Mouse (Mus musculus) telencephalon, adult 2 months (tissue): ENCODE data around the gene Dstyk.
"Not testable (repeated sequence)": the region's sequence is repeated elsewhere in the genome, so short reads cannot be mapped to it uniquely, and the experiment has no call there.

Experiments used
- DNase-seq: peaks from one replicate; pipeline ENCODE4 v3.0.0-alpha.2; 2011; ENCODE audit warnings: low read depth, low spot score

Dstyk gene

DNA sequence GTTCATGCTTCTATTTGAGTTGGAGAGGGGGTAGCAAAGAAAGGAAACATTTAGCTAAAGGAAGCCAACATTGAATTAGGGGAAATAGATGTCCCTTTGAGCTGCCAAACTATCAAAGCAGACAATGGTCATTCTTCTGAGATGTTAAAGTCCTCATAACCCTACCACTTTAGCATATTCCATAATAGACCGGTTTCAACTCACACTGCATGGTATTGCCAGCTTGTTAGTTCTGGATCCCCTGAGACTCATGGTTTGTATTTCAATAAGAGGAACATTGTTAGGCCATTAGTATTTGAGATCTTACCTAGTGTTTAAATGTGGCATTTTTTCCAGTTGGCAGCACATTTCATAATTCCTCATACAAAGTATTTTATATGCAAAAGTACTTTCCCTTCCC, 19.6 kb downstream of the Dstyk start:
- DNase-seq = no peak

DNA sequence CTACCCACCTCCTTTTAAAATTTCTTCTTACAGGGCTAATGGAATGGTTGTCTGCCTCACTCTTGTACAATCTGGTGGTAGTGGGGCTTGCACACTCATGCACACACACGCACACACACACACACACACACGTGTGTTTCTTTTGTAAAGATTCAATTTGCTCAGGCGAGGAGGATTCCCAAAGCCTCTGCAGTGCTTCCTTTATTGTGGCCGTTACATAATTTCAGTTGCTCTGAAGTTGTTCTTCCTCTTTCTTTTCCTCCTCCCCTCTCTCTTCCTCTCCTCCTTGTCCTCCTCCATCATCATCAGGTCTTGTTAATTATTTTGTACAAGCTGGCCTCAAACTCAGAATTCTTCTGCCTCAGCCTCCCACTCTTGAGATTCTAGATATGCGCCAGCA, 20.0 kb downstream of the Dstyk start:
- DNase-seq = no peak

DNA sequence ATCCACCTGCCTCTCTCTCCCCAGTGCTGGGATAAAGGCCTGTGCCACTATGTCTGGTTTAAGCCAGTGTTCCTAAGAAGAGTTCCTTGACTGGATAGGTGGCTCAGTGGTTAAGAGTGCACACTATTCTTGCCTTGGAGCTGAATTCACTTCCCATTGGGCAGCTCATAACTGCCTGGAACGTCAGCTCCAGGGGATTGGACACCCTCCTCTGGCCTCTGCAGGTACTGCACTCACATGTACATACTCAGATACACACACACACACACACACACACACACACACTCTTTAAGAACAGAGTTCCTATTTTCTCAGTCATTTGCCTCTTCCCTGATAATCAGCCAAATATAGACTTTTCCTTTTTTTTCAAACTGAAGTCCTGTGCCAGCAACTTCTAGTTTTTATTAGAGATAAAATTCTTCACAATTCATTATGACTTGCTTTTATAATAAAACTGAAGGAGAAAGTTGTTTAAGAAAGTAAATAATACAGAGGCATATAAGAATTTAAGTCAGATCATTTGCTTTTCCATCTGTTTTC, 23.6 kb downstream of the Dstyk start:
- no peak for DNase-seq

DNA sequence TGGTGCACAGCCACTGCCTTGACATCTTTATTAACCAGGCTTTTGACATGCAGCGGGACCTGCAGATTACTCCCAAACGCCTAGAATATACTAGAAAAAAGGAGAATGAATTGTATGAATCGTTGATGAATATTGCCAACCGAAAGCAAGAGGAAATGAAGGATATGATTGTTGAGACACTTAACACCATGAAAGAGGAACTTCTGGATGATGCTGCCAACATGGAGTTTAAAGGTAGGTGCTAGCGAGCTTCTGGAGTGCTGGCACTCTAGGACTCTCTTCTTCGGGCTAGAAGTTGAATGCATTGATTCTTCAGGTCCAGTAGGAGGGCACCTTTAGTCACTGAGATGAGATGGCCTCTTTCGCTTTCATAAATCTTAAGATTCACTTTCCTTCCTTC, 32.4 kb downstream of the Dstyk start:
- no peak for DNase-seq

DNA sequence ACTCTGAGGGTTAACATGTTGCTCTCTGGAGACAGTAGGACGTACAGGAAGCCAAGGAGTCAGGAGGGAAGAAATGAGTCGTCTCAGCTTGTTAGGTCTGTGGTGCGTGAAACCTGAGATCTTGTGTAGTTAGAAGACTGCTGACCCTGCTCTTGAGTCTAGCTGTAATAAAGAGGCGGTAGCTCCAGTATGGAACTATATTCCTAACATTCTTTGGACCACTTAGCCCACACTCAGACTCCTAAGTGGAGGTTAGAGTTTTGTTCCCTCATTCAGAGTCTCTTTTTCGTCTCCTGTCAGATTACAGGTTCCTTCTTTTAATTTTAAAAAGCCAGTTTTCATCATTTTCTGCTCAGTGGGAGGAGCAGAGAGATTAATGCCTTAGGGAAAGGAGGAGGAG, 47.3 kb downstream of the Dstyk start:
- DNase-seq = no peak

DNA sequence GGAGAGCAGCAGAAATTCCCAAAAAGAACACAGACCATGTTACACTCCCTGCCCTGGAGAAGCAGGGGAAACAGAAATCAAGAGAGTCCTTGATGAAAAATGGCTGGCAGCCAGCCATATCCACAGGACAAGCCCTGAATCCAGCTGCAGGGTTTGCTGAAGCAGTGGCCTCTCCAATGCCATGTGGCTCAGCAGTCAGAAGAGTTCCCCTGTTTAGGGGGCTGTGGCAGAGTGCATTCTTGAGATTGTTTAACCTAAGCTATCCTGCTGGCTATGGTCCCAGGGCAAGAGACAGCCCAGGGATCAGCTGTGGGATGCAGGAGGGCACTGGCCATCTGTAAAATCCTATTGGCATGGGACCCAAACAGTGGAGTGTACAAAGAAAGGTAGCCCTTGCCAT, 51.6 kb downstream of the Dstyk start:
- DNase-seq = no peak

DNA sequence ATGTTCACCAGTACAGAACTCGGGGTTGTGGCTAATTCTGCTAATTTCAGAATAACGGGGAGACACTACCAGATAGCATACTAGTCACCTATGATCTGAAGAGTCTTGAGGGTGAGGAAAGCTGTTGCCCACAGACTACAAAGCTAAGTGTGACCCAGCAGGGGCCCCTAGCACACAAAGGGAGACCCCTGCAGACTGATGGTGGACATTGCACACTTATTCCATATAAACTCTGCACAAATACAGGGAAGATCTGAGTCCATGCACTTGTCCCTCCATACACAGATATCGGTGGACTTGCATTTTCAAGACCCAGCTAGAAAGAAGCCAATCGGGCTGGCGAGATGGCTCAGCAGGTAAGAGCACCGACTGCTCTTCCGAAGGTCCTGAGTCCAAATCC, 52.2 kb downstream of the Dstyk start:
- no peak for DNase-seq

DNA sequence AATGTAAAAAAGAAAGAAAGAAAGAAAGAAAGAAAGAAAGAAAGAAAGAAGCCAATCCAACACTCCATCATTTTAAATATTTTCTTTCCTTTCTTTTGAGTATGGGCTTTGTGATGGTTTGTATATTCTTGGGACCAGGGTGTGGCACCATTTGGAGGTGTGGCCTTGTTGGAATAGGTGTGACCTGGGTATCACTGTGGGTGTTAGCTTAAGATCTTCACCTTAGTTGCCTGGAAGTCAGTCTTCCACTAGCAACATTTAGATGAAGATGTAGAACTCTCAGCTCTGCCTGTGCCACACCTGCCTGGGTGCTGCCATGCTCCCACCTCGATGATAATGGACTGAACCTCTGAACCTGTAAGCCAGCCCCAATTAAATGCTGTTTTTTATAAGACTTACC, 52.7 kb downstream of the Dstyk start:
- DNase-seq = not testable (repeated sequence)

DNA sequence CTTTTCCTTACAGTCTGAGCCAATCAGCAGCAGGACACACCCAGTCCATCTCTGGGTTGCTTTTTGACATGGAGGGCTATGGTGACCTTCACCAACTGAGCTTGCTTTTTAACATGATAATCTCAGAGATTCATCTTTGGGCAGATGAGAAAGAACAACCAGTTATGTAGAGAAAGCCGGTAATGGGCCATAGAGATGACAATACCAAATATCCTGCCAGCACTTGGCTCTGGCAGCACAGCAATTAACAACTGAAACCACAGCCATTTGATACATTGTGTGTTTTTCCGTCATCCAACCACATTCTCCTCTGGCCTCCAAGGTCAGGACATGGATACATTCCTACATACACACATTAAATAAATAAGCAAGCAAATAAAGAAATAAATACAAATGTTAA, 53.7 kb downstream of the Dstyk start:
- DNase-seq = no peak

DNA sequence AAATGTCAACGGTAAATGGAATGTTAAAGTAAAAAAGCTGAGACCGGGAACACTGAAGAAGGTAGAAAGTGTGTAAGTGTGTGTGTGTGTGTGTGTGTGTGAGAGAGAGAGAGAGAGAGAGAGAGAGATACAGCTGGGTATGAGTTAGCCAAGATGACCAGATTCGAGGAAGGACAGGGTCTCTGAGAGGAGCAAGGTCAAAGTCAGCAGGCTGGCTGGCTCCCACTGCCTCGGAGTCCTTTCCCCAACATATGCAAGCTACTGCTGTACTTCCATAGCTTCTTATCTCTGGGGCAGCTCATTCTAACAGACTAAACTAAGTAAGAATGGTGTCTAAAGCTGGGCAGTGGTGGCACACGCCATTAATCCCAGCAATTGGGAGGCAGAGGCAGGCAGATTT, 54.1 kb downstream of the Dstyk start:
- DNase-seq = no peak

DNA sequence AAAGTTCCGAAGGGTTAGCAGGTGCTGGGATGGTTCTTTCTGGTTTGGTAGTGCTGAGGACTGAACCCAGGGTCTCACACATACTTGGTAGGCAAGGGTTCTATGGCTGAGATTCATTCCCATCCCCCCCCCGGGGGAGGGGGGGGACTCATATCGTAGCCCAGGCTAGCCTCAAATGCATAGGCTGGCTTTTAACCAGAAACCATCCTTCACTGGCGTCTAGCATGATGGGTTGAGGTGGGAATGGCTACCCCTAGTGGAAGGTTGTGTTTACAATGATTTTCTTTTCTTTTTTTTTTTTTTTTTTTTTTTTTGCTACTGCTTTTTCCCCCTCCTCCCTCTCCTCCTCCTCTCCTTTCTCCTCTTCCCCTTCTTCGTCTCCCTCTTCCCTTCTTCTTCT, 55.2 kb downstream of the Dstyk start:
- DNase-seq = no peak

DNA sequence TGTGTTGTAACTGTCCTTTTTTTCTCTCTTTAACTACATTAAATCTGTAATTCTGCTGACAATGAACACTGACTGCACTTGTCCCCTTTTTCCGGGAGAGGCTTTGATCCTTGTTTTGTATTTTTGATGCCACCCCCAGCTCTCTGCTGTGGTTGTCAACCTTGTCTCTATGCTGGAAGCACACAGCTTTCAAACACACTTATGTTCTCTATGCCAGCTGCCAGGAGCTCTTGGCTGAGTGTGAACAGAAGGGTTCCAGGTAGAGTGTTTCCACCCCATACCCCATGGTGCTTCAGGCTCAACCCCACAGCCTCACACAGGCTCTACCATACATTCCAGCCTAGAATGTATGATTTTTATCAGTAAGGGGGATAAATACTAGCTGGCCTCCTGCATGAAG, 57.1 kb downstream of the Dstyk start:
- no peak for DNase-seq

DNA sequence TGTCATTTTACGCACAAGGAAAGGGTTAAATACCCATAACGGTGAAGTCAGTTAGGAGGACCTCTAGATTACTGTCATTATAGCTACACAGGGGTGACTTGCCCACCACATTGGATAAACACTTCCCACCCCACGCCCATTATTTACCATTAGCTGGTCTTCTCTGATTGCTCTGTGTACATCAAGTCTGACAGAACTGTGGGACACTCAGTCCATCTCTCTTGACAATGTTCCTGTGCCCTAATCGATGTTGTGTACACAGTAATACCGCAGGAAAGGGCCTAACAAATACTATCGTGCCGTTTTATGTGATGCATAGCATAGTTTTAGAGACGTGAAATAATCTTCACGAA, 59.2 kb downstream of the Dstyk start:
- DNase-seq = no peak

DNA sequence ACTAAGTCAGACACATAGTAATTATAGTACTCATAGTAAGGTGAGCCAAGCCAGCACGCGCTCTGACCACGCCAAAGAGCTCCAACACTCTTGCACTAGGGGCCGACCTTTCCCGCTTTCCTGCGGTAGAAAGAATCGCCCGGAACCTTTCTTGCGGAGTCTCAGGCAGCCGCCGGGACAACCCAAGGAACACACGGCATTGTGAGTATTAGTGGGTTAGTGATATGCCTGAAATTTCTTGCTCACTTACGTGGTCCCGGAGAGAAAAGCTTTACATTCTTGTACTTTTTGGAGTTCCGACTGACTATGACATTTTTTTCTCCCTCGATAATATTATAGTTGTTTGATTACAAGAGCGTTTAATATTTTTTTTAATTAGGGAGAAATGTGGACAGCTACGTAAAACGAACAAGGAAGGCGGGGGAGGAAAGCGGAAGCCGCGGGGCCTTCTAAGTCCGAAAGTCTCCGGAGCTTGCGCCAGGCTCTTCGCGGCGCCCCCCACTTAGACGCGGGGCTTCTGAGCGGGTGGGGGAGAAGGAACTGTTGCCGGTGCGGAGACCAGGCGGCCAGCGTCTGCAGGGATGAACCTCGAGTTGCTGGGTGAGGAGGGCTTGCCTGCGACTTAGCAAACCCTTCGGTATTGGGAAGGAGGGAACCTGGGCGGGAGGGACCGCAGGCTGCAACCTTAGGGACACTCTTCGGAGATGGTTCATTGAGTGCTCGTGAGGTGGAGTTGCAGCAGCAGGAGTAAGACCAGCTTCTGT, 59.8 kb downstream of the Dstyk start, which contains the start of gene Rbbp5:
TSS of gene Rbbp5 (plus strand) at position 438 of the 764 bp plus-strand sequence.
- peak; percentile 85 for DNase-seq

DNA sequence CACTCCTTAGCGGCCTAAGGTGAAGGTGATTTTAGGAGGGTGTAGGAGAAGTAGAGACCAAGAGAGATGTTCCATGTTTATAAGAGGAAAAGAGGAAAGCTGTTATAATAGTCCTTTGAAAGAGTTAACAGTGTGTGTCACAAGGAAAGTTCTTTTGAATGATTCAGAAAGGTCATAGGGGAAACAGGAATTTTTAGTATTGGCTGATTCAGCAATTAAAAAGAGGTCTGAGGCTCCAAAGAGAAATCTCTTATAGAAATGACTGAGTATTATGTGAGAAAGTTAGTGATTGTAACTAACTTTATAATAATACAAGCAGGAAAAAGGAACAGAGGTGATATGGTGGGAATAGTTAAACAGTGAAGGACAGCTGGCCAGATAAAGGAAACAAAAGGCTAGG, 62.1 kb downstream of the Dstyk start:
- DNase-seq = no peak

DNA sequence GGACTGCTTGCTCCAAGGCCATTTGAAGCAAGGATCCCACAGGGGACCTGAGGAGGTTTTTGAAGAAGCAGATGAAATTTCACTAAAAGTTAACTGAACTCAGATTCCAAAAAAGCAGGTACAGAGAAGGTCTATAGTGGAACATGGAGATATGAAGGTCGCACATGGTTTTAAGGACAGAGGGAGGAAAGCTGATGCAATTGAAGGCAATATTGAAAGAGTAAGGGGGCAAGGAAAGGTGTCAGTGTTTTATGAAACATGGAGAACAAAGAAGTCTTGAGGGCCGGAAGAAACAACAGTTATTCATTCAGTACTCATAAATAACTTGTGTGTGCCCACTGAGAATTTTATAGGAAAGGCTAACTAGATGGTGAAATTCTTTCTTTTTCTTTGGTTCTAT, 64.3 kb downstream of the Dstyk start:
- no peak for DNase-seq

DNA sequence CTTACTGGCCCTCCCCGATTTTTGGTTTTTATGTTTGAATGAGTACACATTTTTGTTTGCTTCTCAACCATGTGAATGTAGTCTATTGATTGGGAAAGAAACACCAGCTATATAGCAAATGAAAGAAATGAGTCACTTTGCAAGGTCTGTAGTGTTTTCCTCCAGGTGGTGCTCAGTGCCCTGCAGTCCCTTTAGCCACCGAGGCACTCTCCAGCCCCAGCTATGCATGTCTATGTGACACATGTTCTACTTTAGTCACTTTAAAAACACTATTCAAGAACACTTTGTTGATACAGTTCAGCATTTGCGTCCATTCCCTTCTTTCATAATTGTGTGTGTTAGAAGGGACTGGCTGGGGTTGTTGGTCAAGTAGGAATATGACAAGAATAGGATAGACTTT, 65.9 kb downstream of the Dstyk start:
- no peak for DNase-seq

DNA sequence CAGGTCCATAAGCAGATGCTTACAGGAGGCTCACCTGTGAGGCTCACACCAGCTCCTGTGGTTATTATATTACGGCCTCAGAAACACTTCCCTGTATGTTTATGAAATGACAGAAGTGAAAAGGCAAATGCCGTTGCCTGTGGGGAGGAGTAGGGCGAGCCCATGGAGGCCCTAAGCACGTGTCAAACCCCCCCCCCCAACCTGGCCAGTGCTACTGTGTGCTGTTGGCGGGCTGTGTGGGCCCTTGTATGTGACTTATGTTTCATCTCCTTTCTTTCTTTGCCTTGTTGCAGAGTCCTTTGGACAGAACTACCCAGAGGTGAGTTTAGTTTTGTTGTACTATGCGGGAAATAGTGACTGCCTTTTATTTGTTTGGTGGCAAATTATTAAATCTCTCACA, 66.4 kb downstream of the Dstyk start:
- DNase-seq = no peak

DNA sequence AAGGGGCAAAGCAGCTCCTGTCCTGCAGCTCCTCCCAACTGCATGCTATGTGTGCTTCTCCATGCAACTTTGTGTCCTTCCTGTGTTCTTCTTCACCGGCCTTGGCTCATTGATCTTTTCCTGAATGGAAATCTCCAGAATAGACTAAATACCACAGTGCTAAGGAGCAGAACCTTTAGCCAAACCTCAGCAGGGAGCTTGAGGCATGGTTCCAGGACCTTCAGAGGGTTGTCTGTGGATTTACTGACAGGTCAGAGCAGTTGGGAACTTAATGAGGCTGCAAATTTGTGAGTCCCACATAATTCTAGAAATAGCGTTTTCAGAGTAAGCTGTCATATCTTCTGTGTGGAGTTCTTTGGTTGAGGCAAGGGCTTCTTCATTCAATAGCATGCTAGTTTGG, 83.2 kb downstream of the Dstyk start:
- no peak for DNase-seq

DNA sequence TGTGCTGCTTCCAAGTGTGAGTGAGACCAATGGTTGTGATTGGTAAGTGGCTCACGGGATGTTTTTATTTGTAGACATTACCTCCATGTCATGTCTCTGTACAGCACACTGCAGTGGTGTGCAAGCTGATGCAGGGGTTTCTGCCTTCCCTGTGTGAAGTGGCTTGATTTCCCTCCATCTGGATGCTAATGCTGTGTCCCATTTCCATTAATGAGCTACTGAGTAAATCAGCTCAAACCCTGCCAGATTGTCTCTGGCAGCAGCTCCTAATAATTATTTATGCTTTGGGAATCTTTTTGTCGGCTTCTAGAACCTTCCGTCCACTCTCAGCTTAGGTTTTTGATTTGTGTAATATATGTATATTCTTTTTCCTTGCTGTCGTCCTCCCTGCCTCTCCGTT, 87.8 kb downstream of the Dstyk start:
- DNase-seq = no peak

DNA sequence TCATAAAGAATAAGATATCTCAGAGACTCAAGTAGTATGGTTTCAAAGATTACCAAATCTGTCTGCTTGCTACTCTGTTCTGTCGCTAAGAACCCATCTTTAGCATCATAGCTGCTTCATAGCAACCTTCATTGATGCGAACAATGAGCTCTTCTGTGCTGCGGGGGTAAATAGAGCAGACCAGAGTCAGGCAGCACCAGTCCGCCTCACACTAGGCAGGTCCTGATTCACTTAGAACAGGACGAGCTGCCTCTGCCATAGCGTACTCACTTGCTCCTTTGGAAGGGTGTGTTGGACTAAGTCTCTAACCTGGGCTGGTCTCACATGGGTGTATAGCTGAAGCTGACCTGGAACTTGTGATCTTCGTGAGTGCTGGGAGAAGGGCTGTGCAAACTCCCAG, 88.7 kb downstream of the Dstyk start, which contains the start of gene Tmem81:
TSS of gene Tmem81 (plus strand) at position 173 of the 400 bp plus-strand sequence.
- no peak for DNase-seq

DNA sequence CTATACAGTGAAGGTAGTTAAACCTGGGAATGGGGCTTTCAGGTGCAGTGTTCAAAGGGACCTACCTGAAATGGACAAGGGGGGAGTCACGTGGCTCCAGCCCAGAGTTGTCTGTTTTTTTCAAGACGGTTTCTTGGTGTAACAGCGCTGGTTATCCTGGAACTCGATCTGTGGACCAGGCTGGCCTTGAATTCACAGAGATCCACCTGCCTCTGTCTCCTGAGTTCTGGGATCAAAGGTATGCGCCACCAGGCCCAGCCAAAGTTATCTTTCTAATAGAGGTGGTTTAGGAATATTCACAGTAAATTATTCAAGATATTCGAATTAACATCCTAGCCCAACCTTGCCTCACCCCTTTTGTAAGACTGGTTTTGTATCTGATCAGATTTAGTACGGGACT, 89.3 kb downstream of the Dstyk start:
- no peak for DNase-seq

DNA sequence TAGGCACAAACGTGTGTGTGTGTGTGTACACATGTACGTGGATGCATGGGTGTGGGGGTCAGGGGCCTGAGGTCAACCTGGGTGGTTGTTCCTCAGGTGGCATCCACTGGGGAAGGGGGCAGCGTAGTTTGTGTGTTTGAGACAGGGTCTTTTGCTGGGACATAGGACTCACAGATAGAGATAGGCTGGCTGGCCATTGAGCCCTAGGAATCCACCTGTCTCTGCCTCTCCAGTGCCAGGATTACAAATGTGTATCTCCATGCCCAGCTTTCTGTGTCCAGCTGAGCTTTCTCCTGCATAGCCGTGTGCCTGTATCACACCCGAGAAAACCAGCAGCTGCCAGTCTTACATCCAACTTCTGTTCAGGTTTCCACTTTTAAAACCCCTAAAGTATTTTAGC, 92.4 kb downstream of the Dstyk start:
- DNase-seq = no peak

DNA sequence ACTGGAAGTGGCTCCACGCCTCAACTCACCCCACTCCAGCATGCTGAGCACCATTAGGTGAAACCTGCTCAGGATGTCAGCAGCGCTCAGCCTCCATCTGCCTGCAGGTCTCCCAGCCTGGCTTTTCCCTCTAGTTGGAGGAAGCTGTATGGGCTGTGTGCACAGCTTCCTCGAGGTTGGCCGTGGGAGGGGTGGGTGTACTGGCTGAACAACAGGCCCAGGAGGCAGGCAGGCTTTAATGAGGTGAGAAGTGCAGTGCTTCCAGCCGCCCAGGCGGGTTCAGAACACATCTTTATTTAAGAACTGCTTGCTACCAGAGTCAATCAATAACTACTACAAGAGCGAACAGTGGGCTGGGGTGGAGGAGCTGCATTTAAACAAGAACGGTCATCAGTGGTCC, 94.2 kb downstream of the Dstyk start:
- no peak for DNase-seq
